Mouse (Mus musculus) C2C12 (cell line): ENCODE measurements around the gene Myh9. TPM values are rescaled to one million over a fixed set of nuclear protein-coding genes. Genes with fewer than 3 reads are reported as not detected.

ENCODE experiments used
- H3K27me3 ChIP-seq: one replicate; pipeline ENCODE4 v1.6.1; 2011; ENCODE audit not compliant: control insufficient read depth, insufficient read depth, insufficient read length
- H3K36me3 ChIP-seq: one replicate; pipeline ENCODE4 v1.6.1; 2011; ENCODE audit not compliant: control insufficient read depth, insufficient read depth
- H3K4me3 ChIP-seq: one replicate; pipeline ENCODE4 v1.5.1; 2011; ENCODE audit warnings: mild to moderate bottlenecking, control low read depth; ENCODE audit not compliant: poor library complexity, insufficient read depth, severe bottlenecking
- H3K79me2 ChIP-seq: one replicate; pipeline ENCODE4 v1.6.1; 2011; ENCODE audit not compliant: control insufficient read depth, insufficient read depth
- H3K79me3 ChIP-seq: one replicate; pipeline ENCODE4 v1.6.1; 2011; ENCODE audit warnings: low read depth, control low read depth
- H3ac ChIP-seq: one replicate; pipeline ENCODE3; 2011; ENCODE audit warnings: low read depth; ENCODE audit not compliant: control insufficient read depth, insufficient read length
- CEBPB ChIP-seq: IDR thresholded peaks from one replicate; pipeline ENCODE4 v1.6.1; 2011; ENCODE audit warnings: low read depth, mild to moderate bottlenecking, control low read depth, moderate library complexity
- CTCF ChIP-seq: IDR thresholded peaks from one replicate; pipeline ENCODE4 v1.5.1; 2011; ENCODE audit not compliant: control insufficient read depth, insufficient read depth, insufficient read length
- FOSL1 ChIP-seq: IDR thresholded peaks from one replicate; pipeline ENCODE4 v1.8.0; 2011; ENCODE audit warnings: mild to moderate bottlenecking, low read length; ENCODE audit not compliant: poor library complexity, insufficient read depth, severe bottlenecking
- MAX ChIP-seq: IDR thresholded peaks from one replicate; pipeline ENCODE4 v1.6.1; 2011; ENCODE audit warnings: mild to moderate bottlenecking, control low read depth
- MYOD1 ChIP-seq: IDR thresholded peaks from one replicate; pipeline ENCODE4 v1.6.1; 2011; ENCODE audit warnings: low read depth; ENCODE audit not compliant: control insufficient read depth, insufficient read length
- MYOG ChIP-seq: IDR thresholded peaks from one replicate; pipeline ENCODE4 v1.6.1; 2011; ENCODE audit not compliant: control insufficient read depth, insufficient read length; ENCODE audit errors: extremely low read depth
- USF1 ChIP-seq: IDR thresholded peaks from one replicate; pipeline ENCODE4 v1.6.1; 2011; ENCODE audit warnings: low read depth, mild to moderate bottlenecking, control low read depth, moderate library complexity
- polyA plus RNA-seq: library from polyadenylated mRNA; unstranded; fragments of >200 nt; fragmentation: generic; extraction: Trizol; gene quantifications from one replicate; pipeline ENCODE4 v1.2.1, GENCODE M21; 2012; ENCODE audit warnings: missing spikeins

Myh9 gene
- polyA plus RNA-seq, 1 experiment = 580 TPM

DNA sequence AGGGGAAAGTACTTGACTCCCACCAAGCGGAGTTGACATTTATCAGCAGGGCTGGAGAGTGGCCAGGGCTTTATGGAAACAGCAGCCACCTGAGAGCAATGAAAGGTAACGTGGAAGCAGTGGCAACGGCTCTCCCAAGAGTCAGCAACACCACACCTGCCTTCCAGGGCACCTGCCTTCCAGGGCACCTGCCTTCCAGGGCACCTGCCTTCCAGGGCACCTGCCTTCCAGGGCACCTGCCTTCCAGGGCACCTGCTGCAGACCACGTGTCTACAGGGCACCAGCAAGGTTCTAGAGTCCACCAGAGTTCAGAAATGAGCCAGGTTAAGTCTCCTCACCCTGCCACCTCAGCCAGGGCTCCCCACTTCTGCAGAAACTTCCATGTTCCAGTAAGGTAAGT, 48.9 kb downstream of the Myh9 start:
- TF ChIP-seq MAX (no peak), USF1 (no peak), MYOG (no peak), MYOD1 (no peak), FOSL1 (no peak), CEBPB (no peak), CTCF (no peak)
- H3K79me2 ChIP-seq = peaks cover 99% of the 10 kb centered on the region
- H3ac ChIP-seq = no peak overlapping the region
- no peak overlapping the region for H3K4me3 ChIP-seq
- H3K36me3 ChIP-seq = peaks cover 100% of the 10 kb centered on the region
- H3K27me3 ChIP-seq = no peaks in the 10 kb centered on the region
- peaks cover 85% of the 10 kb centered on the region for H3K79me3 ChIP-seq

DNA sequence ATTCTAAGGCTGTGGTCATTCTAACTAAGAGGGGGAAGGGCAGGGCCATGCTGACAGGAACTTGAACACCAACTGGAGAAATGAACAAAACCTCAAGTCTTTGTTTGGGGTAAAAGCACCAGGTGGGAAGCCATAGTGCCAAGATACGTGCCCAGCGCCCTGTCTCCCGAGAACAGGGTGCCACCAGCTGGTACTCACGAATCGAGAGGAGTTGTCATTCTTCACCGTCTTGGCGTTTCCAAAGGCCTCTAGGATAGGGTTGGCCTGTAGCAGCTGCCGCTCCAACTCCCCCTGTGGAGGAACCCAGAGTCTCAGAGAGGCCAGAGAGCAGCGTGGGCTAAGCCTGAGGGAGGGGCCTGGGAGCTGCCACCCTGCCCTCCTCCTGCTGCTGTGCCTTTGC, 49.9 kb downstream of the Myh9 start:
- peaks cover 99% of the 10 kb centered on the region for H3K79me2 ChIP-seq
- H3K4me3 ChIP-seq = no peak overlapping the region
- no peak for TF ChIP-seq USF1
- TF ChIP-seq MYOG = no peak
- TF ChIP-seq MAX = no peak
- no peak for TF ChIP-seq FOSL1
- TF ChIP-seq CTCF = no peak
- no peak for TF ChIP-seq CEBPB
- no peak for TF ChIP-seq MYOD1
- H3K36me3 ChIP-seq = peaks cover 100% of the 10 kb centered on the region
- H3K79me3 ChIP-seq = peaks cover 81% of the 10 kb centered on the region
- H3ac ChIP-seq = no peak overlapping the region
- no peaks in the 10 kb centered on the region for H3K27me3 ChIP-seq

DNA sequence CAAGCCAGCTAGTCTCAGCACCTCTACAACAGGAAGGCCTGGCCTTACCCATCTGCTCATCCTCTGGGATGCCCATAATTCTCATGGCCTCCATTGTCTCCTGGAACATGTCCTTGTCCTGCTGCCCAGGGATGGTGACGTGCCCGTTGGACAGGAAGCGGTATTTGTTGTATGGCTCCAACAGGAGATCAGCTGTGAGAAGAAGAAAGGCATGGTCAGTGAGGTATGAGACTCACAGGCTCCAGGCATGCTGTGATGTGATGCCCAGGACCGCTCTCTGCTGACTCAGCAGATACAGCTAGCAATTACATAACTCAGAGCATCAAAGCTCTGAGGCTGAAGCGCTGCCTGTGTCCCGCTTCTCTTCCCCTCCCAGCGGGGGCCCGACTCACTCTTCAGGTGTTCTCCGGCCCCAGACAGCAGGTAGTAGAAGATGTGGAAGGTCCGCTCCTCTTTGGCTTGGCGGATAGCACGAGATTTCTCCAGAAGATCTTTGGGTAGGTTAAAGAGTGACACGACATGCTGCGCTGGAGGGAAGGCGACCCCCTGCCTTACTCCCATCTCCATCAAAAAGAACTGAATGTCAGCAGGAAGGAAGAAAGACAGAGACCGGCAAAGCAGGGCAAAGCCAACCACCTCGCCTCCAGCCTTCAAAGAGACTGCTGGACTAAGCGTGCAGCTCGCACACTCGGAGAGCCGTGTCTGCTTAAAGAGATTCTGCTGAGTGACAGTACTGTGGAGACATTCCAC, 51.1 kb downstream of the Myh9 start:
- no peak overlapping the region for H3K4me3 ChIP-seq
- H3ac ChIP-seq = no peak overlapping the region
- no peaks in the 10 kb centered on the region for H3K27me3 ChIP-seq
- peaks cover 100% of the 10 kb centered on the region for H3K36me3 ChIP-seq
- H3K79me3 ChIP-seq = peaks cover 81% of the 10 kb centered on the region
- peaks cover 99% of the 10 kb centered on the region for H3K79me2 ChIP-seq
- TF ChIP-seq MAX = no peak
- no peak for TF ChIP-seq USF1
- TF ChIP-seq MYOD1 = no peak
- TF ChIP-seq CTCF = no peak
- no peak for TF ChIP-seq MYOG
- no peak for TF ChIP-seq FOSL1

DNA sequence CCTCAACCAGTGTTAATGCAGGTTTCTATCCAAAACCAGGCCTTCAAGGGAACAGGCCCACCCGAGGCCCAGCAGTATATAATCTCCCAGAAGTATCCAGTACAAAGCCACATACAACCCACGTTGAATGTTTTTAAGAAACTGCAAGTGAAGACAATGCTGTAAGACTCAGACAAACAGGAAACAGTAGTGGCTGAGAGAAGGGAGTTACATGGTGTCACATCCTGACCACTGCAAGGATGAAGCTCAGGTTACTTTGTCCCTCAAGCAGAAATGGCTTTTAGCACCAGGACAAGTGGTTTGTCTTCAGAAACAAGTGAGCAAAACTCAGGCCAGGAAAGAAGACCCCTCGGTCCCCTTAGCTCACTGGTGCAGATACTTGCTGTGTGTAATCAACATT, 52.8 kb downstream of the Myh9 start:
- Histone ChIP-seq H3K79me3 (peaks cover 64% of the 10 kb centered on the region), H3K4me3 (no peak overlapping the region), H3ac (no peak overlapping the region), H3K79me2 (peaks cover 98% of the 10 kb centered on the region), H3K36me3 (peaks cover 100% of the 10 kb centered on the region), H3K27me3 (no peaks in the 10 kb centered on the region)
- TF ChIP-seq FOSL1 (no peak), MYOG (no peak), USF1 (no peak), MYOD1 (no peak), MAX (no peak), CEBPB (no peak), CTCF (no peak)

DNA sequence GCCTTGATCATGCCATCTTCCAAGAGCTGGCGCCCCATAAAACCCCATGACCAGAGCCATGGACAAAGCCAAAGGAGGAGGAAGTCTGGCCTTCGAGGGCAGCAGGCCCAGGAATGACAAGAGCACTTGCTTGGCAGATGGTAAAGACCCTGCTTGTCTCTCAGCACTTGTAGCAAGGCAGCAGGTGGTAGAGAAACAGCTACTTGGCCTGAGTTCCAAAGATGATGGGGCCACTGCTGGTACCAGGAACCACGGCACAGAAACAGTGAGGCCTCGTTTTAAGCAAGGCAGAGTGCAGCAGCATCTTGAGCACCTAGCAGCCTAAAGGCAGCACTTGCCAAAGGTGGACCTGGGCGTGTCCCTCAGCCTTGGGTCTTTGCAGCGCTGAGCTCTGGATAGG, 53.6 kb downstream of the Myh9 start:
- no peak overlapping the region for H3ac ChIP-seq
- no peak for TF ChIP-seq MYOD1
- no peak for TF ChIP-seq FOSL1
- no peak for TF ChIP-seq USF1
- no peak for TF ChIP-seq MYOG
- peaks cover 57% of the 10 kb centered on the region for H3K79me3 ChIP-seq
- no peaks in the 10 kb centered on the region for H3K27me3 ChIP-seq
- no peak overlapping the region for H3K4me3 ChIP-seq
- peaks cover 100% of the 10 kb centered on the region for H3K36me3 ChIP-seq
- peaks cover 98% of the 10 kb centered on the region for H3K79me2 ChIP-seq

DNA sequence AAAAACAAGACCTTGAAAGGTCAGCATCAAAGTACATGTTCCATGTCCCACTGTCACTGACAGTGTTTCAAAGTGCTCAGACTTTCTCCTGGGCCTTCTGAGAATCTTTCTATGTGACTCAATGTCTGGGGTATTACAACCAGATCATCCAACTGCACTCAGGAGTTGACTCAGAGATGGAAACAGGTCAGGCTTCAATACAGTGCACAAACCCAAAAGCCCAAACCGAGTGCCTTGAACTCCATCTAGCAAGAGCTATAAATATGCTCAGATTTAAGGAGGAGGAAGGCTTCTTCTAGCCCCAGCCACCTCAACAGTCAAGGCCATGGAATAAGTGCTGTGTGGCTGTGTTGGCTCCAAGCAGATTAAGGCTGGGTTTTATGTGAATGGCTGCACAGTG, 56.2 kb downstream of the Myh9 start:
- no peak for TF ChIP-seq FOSL1
- no peak for TF ChIP-seq USF1
- TF ChIP-seq MAX = no peak
- no peak for TF ChIP-seq MYOG
- TF ChIP-seq CEBPB = no peak
- TF ChIP-seq CTCF = no peak
- no peak for TF ChIP-seq MYOD1
- Histone ChIP-seq H3K79me3 (peaks cover 51% of the 10 kb centered on the region), H3K27me3 (no peaks in the 10 kb centered on the region), H3K4me3 (no peak overlapping the region), H3ac (no peak overlapping the region), H3K79me2 (peaks cover 98% of the 10 kb centered on the region), H3K36me3 (peaks cover 100% of the 10 kb centered on the region)
